Mouse (Mus musculus) regulatory T cell (primary cell): Measurements from ENCODE around the gene Map9.
"Not testable (repeated sequence)": the region's sequence is repeated elsewhere in the genome, so short reads cannot be mapped to it uniquely, and the experiment has no call there.

Source experiments
- in situ Hi-C: fragments of 300-600 bp; cut with MboI, MseI; formaldehyde crosslinking; loops from one replicate; pipeline ENCODE4 v1.15.1; 2025; ENCODE audit warnings: high pct_unique_total_duplicates

Gene Map9

DNA sequence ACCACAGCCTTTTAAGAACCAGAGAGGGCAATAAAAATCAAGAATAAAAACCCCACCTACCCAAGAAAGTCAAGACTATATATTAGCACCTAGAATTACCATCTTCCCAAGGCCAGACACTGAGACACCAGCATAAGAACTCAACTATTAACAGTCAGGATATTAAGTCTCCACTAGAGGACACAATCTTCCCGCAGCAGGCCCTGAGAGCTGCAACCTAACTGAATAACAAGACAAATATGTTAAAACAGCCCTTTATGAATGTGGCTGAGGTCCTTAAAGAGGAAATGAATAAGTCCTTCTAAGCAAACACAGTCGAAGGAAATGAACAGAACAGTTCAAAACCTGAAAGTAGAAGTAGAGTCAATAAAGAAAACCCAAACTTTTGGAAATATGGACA is 49.6 kb downstream of the Map9 start:
- in situ Hi-C loops: no loop called here

DNA sequence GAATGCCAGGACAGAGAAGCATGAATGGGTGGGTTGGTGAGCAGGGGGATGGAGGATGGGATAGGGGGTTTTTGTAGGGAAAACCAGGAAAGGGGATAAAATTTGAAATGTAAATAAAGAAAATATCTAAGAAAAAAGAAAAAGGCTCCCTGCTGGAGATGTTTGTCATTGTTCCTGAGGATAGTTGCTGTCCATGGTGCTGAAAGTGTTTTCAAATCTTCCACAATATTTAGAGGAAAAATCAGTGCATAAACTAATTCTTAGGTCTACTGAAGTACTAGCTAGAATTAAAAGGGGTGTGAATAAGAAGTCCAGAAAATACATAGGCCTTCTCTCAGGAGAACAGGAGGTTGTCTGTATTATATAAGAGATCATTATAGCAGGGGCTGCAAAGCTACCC is 54.6 kb downstream of the Map9 start:
- in situ Hi-C loops: no loop called here

GRCm38 (mm10) chr3:82417958-82418357 is 60.1 kb downstream of the Map9 start:
- in situ Hi-C loops: no loop called here

- in situ Hi-C loops: no loop called here
Measured at GRCm38 (mm10) chr3:82435351-82435750, 77.5 kb downstream of the Map9 start.

DNA sequence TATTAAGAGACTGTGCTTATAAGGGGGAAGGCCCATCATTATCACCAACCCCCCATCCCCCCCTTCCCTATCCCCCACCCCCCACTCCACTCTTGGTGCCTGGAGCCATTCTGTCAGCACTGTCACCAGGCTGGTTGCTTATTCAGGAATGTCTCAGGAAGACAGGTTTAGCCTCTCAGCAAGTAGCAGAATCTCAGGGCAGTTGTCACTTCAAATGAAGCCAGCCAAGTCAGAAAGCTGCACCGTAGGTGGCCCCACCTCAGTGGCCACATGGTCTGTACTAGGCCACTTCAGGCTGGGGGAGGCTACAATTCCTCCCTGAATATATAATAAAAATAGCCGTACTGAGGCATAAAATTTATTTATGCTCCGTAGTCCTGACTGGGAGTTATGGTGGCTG is 83.1 kb downstream of the Map9 start:
- in situ Hi-C loops: no loop called here

- in situ Hi-C loops: not testable (repeated sequence)
Measured at GRCm38 (mm10) chr3:82441601-82442000, 83.8 kb downstream of the Map9 start.
